Mouse (Mus musculus) embryonic facial prominence, embryonic 15.5 days (tissue): ENCODE measurements around the gene Gimap4. TPM values are rescaled to one million over a fixed set of nuclear protein-coding genes. Genes with fewer than 3 reads are reported as not detected.

Source experiments
- ATAC-seq: fragments of 200-750 bp; cut with Nextera tagmentation; 2 replicates; pipeline ENCODE4 v1.8.0; 2017; ENCODE audit warnings: low read depth, moderate TSS enrichment; ENCODE audit not compliant: insufficient number of reproducible peaks, low FRiP score, low TSS enrichment
- H3K27ac ChIP-seq: fragments of 300-500 bp; sonication (generic); replicated peaks from 2 replicates; pipeline ENCODE4 v1.5.1; 2015; ENCODE audit warnings: mild to moderate bottlenecking, inconsistent platforms
- H3K27me3 ChIP-seq: fragments of 300-500 bp; sonication (generic); 2 replicates; pipeline ENCODE4 v1.6.1; 2015; ENCODE audit warnings: inconsistent platforms
- H3K36me3 ChIP-seq: fragments of 300-500 bp; sonication (generic); 2 replicates; pipeline ENCODE4 v1.6.1; 2015; ENCODE audit warnings: mild to moderate bottlenecking, inconsistent platforms
- H3K4me1 ChIP-seq: fragments of 300-500 bp; sonication (generic); 2 replicates; pipeline ENCODE4 v1.6.1; 2015; ENCODE audit warnings: inconsistent platforms
- H3K4me2 ChIP-seq: fragments of 300-500 bp; sonication (generic); replicated peaks from 2 replicates; pipeline ENCODE4 v1.6.1; 2015; ENCODE audit warnings: mild to moderate bottlenecking, inconsistent platforms
- H3K4me3 ChIP-seq: fragments of 300-500 bp; sonication (generic); replicated peaks from 2 replicates; pipeline ENCODE4 v1.5.1; 2015; ENCODE audit warnings: mild to moderate bottlenecking, inconsistent platforms
- H3K9ac ChIP-seq: fragments of 300-500 bp; sonication (generic); 2 replicates; pipeline ENCODE4 v1.6.1; 2015; ENCODE audit warnings: inconsistent platforms
- H3K9me3 ChIP-seq: fragments of 300-500 bp; sonication (generic); replicated peaks from 2 replicates; pipeline ENCODE4 v1.6.1; 2016; ENCODE audit warnings: inconsistent platforms
- WGBS: fragments of 180-500 bp; shearing (Covaris S2); methylation state at CpG from one replicate; pipeline ENCODE4 v1.1.7; 2015; 5-methylcytosine and 5-hydroxymethylcytosine counted together
- polyA plus RNA-seq: library from polyadenylated mRNA; unstranded; fragments of >200 nt; fragmentation: Nextera tagmentation; extraction: Ambion mirVana; gene quantifications from 2 replicates; pipeline ENCODE4 v1.2.1, GENCODE M21; 2015

Gimap4 gene
- polyA plus RNA-seq, result 12.9 and 13.4 TPM in 2 replicates

- no peaks in the 10 kb centered on the region for H3K9me3 ChIP-seq
- H3K4me2 ChIP-seq, result no peak within 1 kb of the TSS
- H3K36me3 ChIP-seq, result no peaks in the 10 kb centered on the region
- H3K27ac ChIP-seq, result no peak within 1 kb of the TSS
- no peaks in the 10 kb centered on the region for H3K4me1 ChIP-seq
- no peak within 1 kb of the TSS for H3K9ac ChIP-seq
- no peaks in the 10 kb centered on the region for H3K27me3 ChIP-seq
- no peak for ATAC-seq
- no peak within 1 kb of the TSS for H3K4me3 ChIP-seq
- 74% methylated on average over 5 of the region's 5 CpGs for WGBS
Measured at GRCm38 (mm10) chr6:48684319-48684718, at the start of gene Gimap4. Gene Gimap4 (plus strand): TSS chr6:48684549.

- Histone ChIP-seq H3K9me3 (no peaks in the 10 kb centered on the region), H3K4me1 (no peaks in the 10 kb centered on the region), H3K4me3 (no peak overlapping the region), H3K36me3 (no peaks in the 10 kb centered on the region), H3K9ac (no peak overlapping the region), H3K27me3 (peaks cover 3% of the 10 kb centered on the region; the same call in 1 of the 2 replicates), H3K27ac (no peak overlapping the region), H3K4me2 (no peak overlapping the region)
- no peak for ATAC-seq
- WGBS, result 80% methylated on average over 2 of the region's 2 CpGs
Measured at GRCm38 (mm10) chr6:48635105-48635504, 49.2 kb upstream of the Gimap4 start.

GRCm38 (mm10) chr6:48636515-48636914 lies 47.8 kb upstream of the Gimap4 start:
- no peak for ATAC-seq
- whole genome bisulfite sequencing, result 34% methylated on average over 6 of the region's 6 CpGs

GRCm38 (mm10) chr6:48637811-48638500 lies 46.4 kb upstream of the Gimap4 start:
- H3K27me3 ChIP-seq, result no peaks in the 10 kb centered on the region
- H3K4me2 ChIP-seq, result no peak overlapping the region
- H3K9me3 ChIP-seq, result no peaks in the 10 kb centered on the region
- H3K9ac ChIP-seq, result no peak overlapping the region
- WGBS, result 58% methylated on average over 6 of the region's 6 CpGs
- H3K27ac ChIP-seq, result no peak overlapping the region
- no peaks in the 10 kb centered on the region for H3K4me1 ChIP-seq
- no peak for ATAC-seq
- H3K4me3 ChIP-seq, result no peak overlapping the region
- no peaks in the 10 kb centered on the region for H3K36me3 ChIP-seq

More at GRCm38 (mm10) chr6:48636515-48636914, 47.8 kb upstream of the Gimap4 start:
- H3K9ac ChIP-seq, result no peak overlapping the region
- no peak overlapping the region for H3K4me2 ChIP-seq
- no peaks in the 10 kb centered on the region for H3K36me3 ChIP-seq
- H3K4me1 ChIP-seq, result no peaks in the 10 kb centered on the region
- H3K27ac ChIP-seq, result no peak overlapping the region
- H3K27me3 ChIP-seq, result no peaks in the 10 kb centered on the region
- no peaks in the 10 kb centered on the region for H3K9me3 ChIP-seq
- H3K4me3 ChIP-seq, result no peak overlapping the region

- Histone ChIP-seq H3K4me1 (no peaks in the 10 kb centered on the region), H3K9ac (no peak overlapping the region)
- WGBS, result 64% methylated on average over 2 of the region's 2 CpGs
Measured at GRCm38 (mm10) chr6:48638553-48638952, 45.8 kb upstream of the Gimap4 start.

GRCm38 (mm10) chr6:48641391-48641790 lies 43.0 kb upstream of the Gimap4 start:
- WGBS, result 71% methylated on average over 6 of the region's 6 CpGs
- H3K27ac ChIP-seq, result no peak overlapping the region
- no peaks in the 10 kb centered on the region for H3K36me3 ChIP-seq

More at GRCm38 (mm10) chr6:48638553-48638952, 45.8 kb upstream of the Gimap4 start:
- no peak overlapping the region for H3K27ac ChIP-seq
- no peaks in the 10 kb centered on the region for H3K27me3 ChIP-seq
- H3K4me2 ChIP-seq, result no peak overlapping the region
- H3K9me3 ChIP-seq, result no peaks in the 10 kb centered on the region
- no peaks in the 10 kb centered on the region for H3K36me3 ChIP-seq
- no peak for ATAC-seq
- no peak overlapping the region for H3K4me3 ChIP-seq

GRCm38 (mm10) chr6:48642764-48643292 lies 41.5 kb upstream of the Gimap4 start:
- no peak overlapping the region for H3K4me3 ChIP-seq
- H3K4me1 ChIP-seq, result no peaks in the 10 kb centered on the region
- no peaks in the 10 kb centered on the region for H3K27me3 ChIP-seq
- WGBS, result 20% methylated on average over 4 of the region's 4 CpGs
- no peak overlapping the region for H3K9ac ChIP-seq
- H3K9me3 ChIP-seq, result no peaks in the 10 kb centered on the region
- no peak overlapping the region for H3K4me2 ChIP-seq
- H3K27ac ChIP-seq, result no peak overlapping the region
- no peak for ATAC-seq
- no peaks in the 10 kb centered on the region for H3K36me3 ChIP-seq

More at GRCm38 (mm10) chr6:48641391-48641790, 43.0 kb upstream of the Gimap4 start:
- H3K9me3 ChIP-seq, result no peaks in the 10 kb centered on the region
- H3K27me3 ChIP-seq, result no peaks in the 10 kb centered on the region
- no peaks in the 10 kb centered on the region for H3K4me1 ChIP-seq
- H3K4me3 ChIP-seq, result no peak overlapping the region
- no peak for ATAC-seq
- no peak overlapping the region for H3K4me2 ChIP-seq
- H3K9ac ChIP-seq, result no peak overlapping the region

- ATAC-seq, result no peak
- H3K4me2 ChIP-seq, result no peak overlapping the region
- no peaks in the 10 kb centered on the region for H3K36me3 ChIP-seq
- no peak overlapping the region for H3K27ac ChIP-seq
- WGBS, result 12% methylated on average over 12 of the region's 12 CpGs
- no peaks in the 10 kb centered on the region for H3K9me3 ChIP-seq
- no peak overlapping the region for H3K4me3 ChIP-seq
- H3K4me1 ChIP-seq, result no peaks in the 10 kb centered on the region
- no peaks in the 10 kb centered on the region for H3K27me3 ChIP-seq
- no peak overlapping the region for H3K9ac ChIP-seq
Measured at GRCm38 (mm10) chr6:48645660-48646308, 38.6 kb upstream of the Gimap4 start.

GRCm38 (mm10) chr6:48646309-48646690 lies 38.0 kb upstream of the Gimap4 start:
- no peak overlapping the region for H3K27ac ChIP-seq
- H3K4me1 ChIP-seq, result no peaks in the 10 kb centered on the region
- H3K4me2 ChIP-seq, result no peak overlapping the region
- H3K9ac ChIP-seq, result no peak overlapping the region
- no peaks in the 10 kb centered on the region for H3K27me3 ChIP-seq
- no peak for ATAC-seq
- 82% methylated on average over 4 of the region's 4 CpGs for WGBS
- H3K4me3 ChIP-seq, result no peak overlapping the region
- H3K36me3 ChIP-seq, result no peaks in the 10 kb centered on the region
- no peaks in the 10 kb centered on the region for H3K9me3 ChIP-seq

- H3K9me3 ChIP-seq, result no peaks in the 10 kb centered on the region
- 44% methylated on average over 3 of the region's 3 CpGs for WGBS
- H3K27ac ChIP-seq, result no peak within 1 kb of the TSS
- H3K4me2 ChIP-seq, result no peak within 1 kb of the TSS
- H3K4me1 ChIP-seq, result no peaks in the 10 kb centered on the region
- H3K4me3 ChIP-seq, result no peak within 1 kb of the TSS
- H3K27me3 ChIP-seq, result no peaks in the 10 kb centered on the region
- ATAC-seq, result no peak
- no peaks in the 10 kb centered on the region for H3K36me3 ChIP-seq
- H3K9ac ChIP-seq, result no peak within 1 kb of the TSS
Measured at GRCm38 (mm10) chr6:48646995-48647394, 37.4 kb upstream of the Gimap4 start, which contains the start of gene Gimap8. Gene Gimap8 (plus strand): TSS chr6:48647234.

- no peaks in the 10 kb centered on the region for H3K9me3 ChIP-seq
- no peak overlapping the region for H3K9ac ChIP-seq
- no peaks in the 10 kb centered on the region for H3K4me1 ChIP-seq
- H3K27me3 ChIP-seq, result no peaks in the 10 kb centered on the region
- ATAC-seq, result no peak
- no peak overlapping the region for H3K4me2 ChIP-seq
- H3K36me3 ChIP-seq, result no peaks in the 10 kb centered on the region
- H3K4me3 ChIP-seq, result no peak overlapping the region
- 70% methylated on average over 2 of the region's 2 CpGs for WGBS
- H3K27ac ChIP-seq, result no peak overlapping the region
Measured at GRCm38 (mm10) chr6:48647611-48648010, 36.7 kb upstream of the Gimap4 start.
